Mouse (Mus musculus) hindbrain, embryonic 16.5 days (tissue): ENCODE results near the gene Slc35f3. TPM values are rescaled to one million over a fixed set of nuclear protein-coding genes. Genes with fewer than 3 reads are reported as not detected.
"Not testable (repeated sequence)": the region's sequence is repeated elsewhere in the genome, so short reads cannot be mapped to it uniquely, and the experiment has no call there.

ENCODE experiments used
- ATAC-seq: fragments of 200-750 bp; cut with Nextera tagmentation; 2 replicates; pipeline ENCODE4 v1.8.0; 2017; ENCODE audit warnings: moderate TSS enrichment, moderate library complexity
- H3K27ac ChIP-seq: fragments of 300-500 bp; sonication (generic); 2 replicates; pipeline ENCODE4 v1.5.1; 2014; ENCODE audit warnings: low read depth, mild to moderate bottlenecking, control low read depth, low read length, moderate library complexity
- H3K27me3 ChIP-seq: fragments of 300-500 bp; sonication (generic); replicated peaks from 2 replicates; pipeline ENCODE4 v1.6.1; 2014; ENCODE audit warnings: low read length; ENCODE audit not compliant: control insufficient read depth, insufficient read depth
- H3K36me3 ChIP-seq: fragments of 300-500 bp; sonication (generic); 2 replicates; pipeline ENCODE4 v1.6.1; 2014; ENCODE audit warnings: mild to moderate bottlenecking, low read length, moderate library complexity, mixed read lengths; ENCODE audit not compliant: control insufficient read depth, insufficient read depth
- H3K4me1 ChIP-seq: fragments of 300-500 bp; sonication (generic); 2 replicates; pipeline ENCODE4 v1.6.1; 2014; ENCODE audit warnings: low read depth, low read length; ENCODE audit not compliant: control insufficient read depth, insufficient read depth
- H3K4me2 ChIP-seq: fragments of 300-500 bp; sonication (generic); 2 replicates; pipeline ENCODE4 v1.6.1; 2014; ENCODE audit warnings: mild to moderate bottlenecking, low read length, control low read depth, moderate library complexity
- H3K4me3 ChIP-seq: fragments of 300-500 bp; sonication (generic); 2 replicates; pipeline ENCODE4 v1.5.1; 2014; ENCODE audit warnings: mild to moderate bottlenecking, low read length, control low read depth, moderate library complexity
- H3K9ac ChIP-seq: fragments of 300-500 bp; sonication (generic); 2 replicates; pipeline ENCODE4 v1.6.1; 2014; ENCODE audit warnings: low read depth, mild to moderate bottlenecking, control low read depth, low read length, moderate library complexity
- H3K9me3 ChIP-seq: fragments of 300-500 bp; sonication (generic); 2 replicates; pipeline ENCODE4 v1.6.1; 2014; ENCODE audit warnings: mild to moderate bottlenecking, low read length, moderate library complexity; ENCODE audit not compliant: control insufficient read depth
- WGBS: fragments of 180-500 bp; shearing (Covaris S2); extraction: QIAGEN DNeasy Blood & Tissue Kit; methylation state at CpG from one replicate; pipeline ENCODE4 v1.1.7; 2014; 5-methylcytosine and 5-hydroxymethylcytosine counted together
- polyA plus RNA-seq: library from polyadenylated mRNA; unstranded; fragments of >200 nt; fragmentation: Nextera tagmentation; extraction: Ambion mirVana; gene quantifications from 2 replicates; pipeline ENCODE4 v1.2.1, GENCODE M21; 2015

The Slc35f3 gene
- polyA plus RNA-seq, 1 experiment from 2014 or later, result 5.3 TPM

- no peaks in the 10 kb centered on the region for H3K36me3 ChIP-seq
- no peaks in the 10 kb centered on the region for H3K27me3 ChIP-seq
- no peaks in the 10 kb centered on the region for H3K9me3 ChIP-seq
- H3K4me3 ChIP-seq, result no peak overlapping the region
- H3K9ac ChIP-seq, result no peak overlapping the region
- no peak overlapping the region for H3K27ac ChIP-seq
- H3K4me2 ChIP-seq, result no peak overlapping the region
- no peak for ATAC-seq
- 50% methylated on average over 2 of the region's 2 CpGs for WGBS
- no peaks in the 10 kb centered on the region for H3K4me1 ChIP-seq
Measured at GRCm38 (mm10) chr8:126380141-126380540, 81.8 kb downstream of the Slc35f3 start.

GRCm38 (mm10) chr8:126381299-126381698 is 82.9 kb downstream of the Slc35f3 start:
- H3K4me1 ChIP-seq, result no peaks in the 10 kb centered on the region
- no peaks in the 10 kb centered on the region for H3K9me3 ChIP-seq
- no peak overlapping the region for H3K4me3 ChIP-seq
- ATAC-seq, result no peak
- no peaks in the 10 kb centered on the region for H3K36me3 ChIP-seq
- no peak overlapping the region for H3K27ac ChIP-seq
- H3K4me2 ChIP-seq, result no peak overlapping the region
- H3K9ac ChIP-seq, result no peak overlapping the region
- no peaks in the 10 kb centered on the region for H3K27me3 ChIP-seq
- 81% methylated on average over 7 of the region's 7 CpGs for WGBS

GRCm38 (mm10) chr8:126382216-126382615 is 83.9 kb downstream of the Slc35f3 start:
- H3K9me3 ChIP-seq, result no peaks in the 10 kb centered on the region
- no peak for ATAC-seq
- no peak overlapping the region for H3K4me3 ChIP-seq
- H3K9ac ChIP-seq, result no peak overlapping the region
- no peak overlapping the region for H3K4me2 ChIP-seq
- no peaks in the 10 kb centered on the region for H3K36me3 ChIP-seq
- 42% methylated on average over 14 of the region's 14 CpGs for WGBS
- H3K27me3 ChIP-seq, result no peaks in the 10 kb centered on the region
- no peak overlapping the region for H3K27ac ChIP-seq
- no peaks in the 10 kb centered on the region for H3K4me1 ChIP-seq

- no peaks in the 10 kb centered on the region for H3K4me1 ChIP-seq
- H3K9me3 ChIP-seq, result no peaks in the 10 kb centered on the region
- H3K9ac ChIP-seq, result no peak overlapping the region
- no peak overlapping the region for H3K4me2 ChIP-seq
- no peaks in the 10 kb centered on the region for H3K36me3 ChIP-seq
- no peak overlapping the region for H3K4me3 ChIP-seq
- no peaks in the 10 kb centered on the region for H3K27me3 ChIP-seq
- 65% methylated on average over 5 of the region's 5 CpGs for WGBS
- H3K27ac ChIP-seq, result no peak overlapping the region
- peak; percentile 42; the same call in 1 of the 2 replicates for ATAC-seq
Measured at GRCm38 (mm10) chr8:126382749-126383148, 84.4 kb downstream of the Slc35f3 start.

- 0 out of 2 replicates have a peak, but pooled peaks cover 5% of the 10 kb centered on the region for H3K4me1 ChIP-seq
- no peak overlapping the region for H3K27ac ChIP-seq
- no peaks in the 10 kb centered on the region for H3K27me3 ChIP-seq
- H3K36me3 ChIP-seq, result no peaks in the 10 kb centered on the region
- no peak overlapping the region for H3K9ac ChIP-seq
- no peaks in the 10 kb centered on the region for H3K9me3 ChIP-seq
- 87% methylated on average over 4 of the region's 4 CpGs for WGBS
- H3K4me3 ChIP-seq, result no peak overlapping the region
- no peak overlapping the region for H3K4me2 ChIP-seq
- no peak for ATAC-seq
Measured at GRCm38 (mm10) chr8:126387566-126387965, 89.2 kb downstream of the Slc35f3 start.

GRCm38 (mm10) chr8:126391541-126391940 is 93.2 kb downstream of the Slc35f3 start:
- Histone ChIP-seq H3K4me1 (peaks cover 7% of the 10 kb centered on the region; the same call in 1 of the 2 replicates), H3K36me3 (no peaks in the 10 kb centered on the region), H3K9ac (no peak overlapping the region), H3K27me3 (no peaks in the 10 kb centered on the region), H3K9me3 (no peaks in the 10 kb centered on the region), H3K27ac (peak overlapping the region; percentile 17; the same call in 1 of the 2 replicates), H3K4me3 (no peak overlapping the region), H3K4me2 (no peak overlapping the region)
- peak; percentile 50 for ATAC-seq
- WGBS, result 38% methylated on average over 2 of the region's 2 CpGs

GRCm38 (mm10) chr8:126395386-126395785 is 97.0 kb downstream of the Slc35f3 start:
- no peak for ATAC-seq
- WGBS, result 69% methylated on average over 9 of the region's 9 CpGs
- H3K9me3 ChIP-seq, result no peaks in the 10 kb centered on the region
- no peaks in the 10 kb centered on the region for H3K27me3 ChIP-seq
- H3K27ac ChIP-seq, result no peak overlapping the region
- H3K4me2 ChIP-seq, result no peak overlapping the region
- H3K36me3 ChIP-seq, result no peaks in the 10 kb centered on the region
- H3K9ac ChIP-seq, result no peak overlapping the region
- peaks cover 7% of the 10 kb centered on the region; the same call in 1 of the 2 replicates for H3K4me1 ChIP-seq
- no peak overlapping the region for H3K4me3 ChIP-seq

- Histone ChIP-seq H3K4me2 (no peak overlapping the region), H3K36me3 (no peaks in the 10 kb centered on the region), H3K9ac (no peak overlapping the region), H3K27ac (no peak overlapping the region), H3K4me1 (peaks cover 7% of the 10 kb centered on the region; the same call in 1 of the 2 replicates), H3K27me3 (no peaks in the 10 kb centered on the region), H3K9me3 (no peaks in the 10 kb centered on the region), H3K4me3 (no peak overlapping the region)
- ATAC-seq, result no peak; the same call in 1 of the 2 replicates
- WGBS, result 33% methylated on average over 5 of the region's 5 CpGs
Measured at GRCm38 (mm10) chr8:126395917-126396316, 97.6 kb downstream of the Slc35f3 start.

GRCm38 (mm10) chr8:126398349-126398748 is 100.0 kb downstream of the Slc35f3 start:
- Histone ChIP-seq H3K36me3 (no peaks in the 10 kb centered on the region), H3K9ac (no peak overlapping the region), H3K9me3 (no peaks in the 10 kb centered on the region), H3K27me3 (no peaks in the 10 kb centered on the region), H3K27ac (no peak overlapping the region), H3K4me2 (no peak overlapping the region), H3K4me3 (no peak overlapping the region), H3K4me1 (peaks cover 2% of the 10 kb centered on the region; the same call in 1 of the 2 replicates)
- 83% methylated on average over 3 of the region's 3 CpGs for WGBS
- no peak for ATAC-seq

GRCm38 (mm10) chr8:126404550-126404949 is 106.2 kb downstream of the Slc35f3 start:
- not testable (repeated sequence) for H3K4me2 ChIP-seq, H3K9me3 ChIP-seq, H3K27me3 ChIP-seq, H3K4me3 ChIP-seq, H3K9ac ChIP-seq, H3K27ac ChIP-seq, H3K4me1 ChIP-seq, ATAC-seq, H3K36me3 ChIP-seq
